Mouse (Mus musculus) spleen, adult 2 months (tissue): Measurements from ENCODE around the gene Awat1. TPM values are rescaled to one million over a fixed set of nuclear protein-coding genes. Genes with fewer than 3 reads are reported as not detected.

Experiments used
- DNase-seq, 2 experiments: peaks; one replicate each; pipeline versions ENCODE4 v3.0.0 to v3.0.0-alpha.2; 2012 to 2021; ENCODE audit warnings: low spot score in 2 of 2, low read depth in 1 of 2
- H3K27ac ChIP-seq: fragments of 200-500 bp; 2 replicates; pipeline ENCODE4 v1.5.1; 2012; ENCODE audit warnings: low read length, inconsistent platforms; ENCODE audit not compliant: insufficient read depth
- H3K27me3 ChIP-seq: fragments of 200-500 bp; 2 replicates; pipeline ENCODE4 v1.6.1; 2012; ENCODE audit warnings: mild to moderate bottlenecking, moderate library complexity, low read length, inconsistent platforms; ENCODE audit not compliant: control insufficient read depth, insufficient read depth
- H3K36me3 ChIP-seq: fragments of 200-500 bp; 2 replicates; pipeline ENCODE4 v1.6.1; 2012; ENCODE audit warnings: mild to moderate bottlenecking, low read length, inconsistent platforms; ENCODE audit not compliant: control insufficient read depth, insufficient read depth
- H3K4me1 ChIP-seq: fragments of 200-500 bp; 2 replicates; pipeline ENCODE4 v1.6.1; 2011; ENCODE audit warnings: inconsistent platforms; ENCODE audit not compliant: control insufficient read depth, insufficient read depth, insufficient read length
- H3K4me3 ChIP-seq: fragments of 200-500 bp; 2 replicates; pipeline ENCODE4 v1.5.1; 2011; ENCODE audit warnings: mild to moderate bottlenecking, inconsistent platforms; ENCODE audit not compliant: insufficient read depth, insufficient read length; ENCODE audit errors: extremely low read depth
- CTCF ChIP-seq: fragments of 200-500 bp; IDR thresholded peaks from 2 replicates; pipeline ENCODE4 v1.5.1; 2011; ENCODE audit warnings: mild to moderate bottlenecking, inconsistent platforms; ENCODE audit not compliant: insufficient read depth, insufficient read length, insufficient replicate concordance; ENCODE audit errors: extremely low read depth
- POLR2A ChIP-seq: fragments of 200-500 bp; IDR thresholded peaks from 2 replicates; pipeline ENCODE4 v1.6.1; 2011; ENCODE audit warnings: low read depth, low read length, inconsistent platforms
- WGBS: fragments of 180-500 bp; shearing (Covaris S2); methylation state at CpG from one replicate; pipeline ENCODE4 v1.1.7; 2018; 5-methylcytosine and 5-hydroxymethylcytosine counted together
- polyA plus RNA-seq: library from polyadenylated mRNA; depleted of rRNA; stranded (reverse); fragments of >200 nt; gene quantifications from 2 replicates; pipeline ENCODE4 v1.2.3, GENCODE M21; 2012; rRNA removed

The Awat1 gene
- polyA plus RNA-seq, result not detected in 2 replicates

DNA sequence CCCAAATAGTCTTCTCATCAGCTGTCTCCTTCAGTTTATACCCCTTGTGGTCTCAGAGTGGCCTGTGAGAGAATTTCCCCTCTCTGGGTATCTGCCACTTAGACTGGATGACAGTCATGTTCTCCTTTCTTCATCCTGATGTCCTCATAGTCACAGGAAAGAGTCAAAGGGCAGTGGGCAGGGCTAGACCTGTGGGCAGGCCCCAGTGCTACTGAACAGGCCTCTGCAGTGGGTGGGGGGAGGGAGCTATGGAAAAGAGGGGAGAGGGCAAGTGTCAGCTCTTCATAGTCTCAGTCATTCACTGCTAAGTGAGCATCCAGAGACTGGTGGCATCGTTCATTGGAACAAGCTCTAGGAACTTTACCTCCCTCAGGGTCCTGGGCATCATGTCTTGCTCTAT lies at the start of gene Awat1:
Awat1 (plus strand) TSS at position 301 of the 400 bp plus-strand sequence.
- no peak for DNase-seq
- Histone ChIP-seq H3K4me3 (no peak within 1 kb of the TSS), H3K4me1 (no peaks in the 10 kb centered on the region), H3K27me3 (no peaks in the 10 kb centered on the region), H3K27ac (no peak within 1 kb of the TSS), H3K36me3 (no peaks in the 10 kb centered on the region)
- TF ChIP-seq CTCF, result no peak
- TF ChIP-seq POLR2A, result no peak
- 84% methylated on average over 1 of the region's 1 CpGs for WGBS

GRCm38 (mm10) chrX:100524471-100524870 lies 47.6 kb upstream of the Awat1 start, which contains the start of gene Dgat2l6:
TSS of gene Dgat2l6 (plus strand) at chrX:100524838.
- no peaks in the 10 kb centered on the region for H3K36me3 ChIP-seq
- no peak within 1 kb of the TSS for H3K4me3 ChIP-seq
- H3K27ac ChIP-seq, result no peak within 1 kb of the TSS
- TF ChIP-seq POLR2A, result no peak
- no peak for TF ChIP-seq CTCF
- no peaks in the 10 kb centered on the region for H3K27me3 ChIP-seq
- H3K4me1 ChIP-seq, result no peaks in the 10 kb centered on the region
- no peak for DNase-seq
- WGBS, result 76% methylated on average over 4 of the region's 4 CpGs

- no peak overlapping the region for H3K27ac ChIP-seq
- 83% methylated on average over 3 of the region's 3 CpGs for WGBS
- H3K4me1 ChIP-seq, result no peaks in the 10 kb centered on the region
- no peak for DNase-seq
- H3K27me3 ChIP-seq, result no peaks in the 10 kb centered on the region
- TF ChIP-seq CTCF (no peak), POLR2A (no peak)
- H3K4me3 ChIP-seq, result no peak overlapping the region
- no peaks in the 10 kb centered on the region for H3K36me3 ChIP-seq
Measured at GRCm38 (mm10) chrX:100556026-100556425, 16.0 kb upstream of the Awat1 start.

GRCm38 (mm10) chrX:100565696-100566095 lies 6.4 kb upstream of the Awat1 start:
- no peak for DNase-seq
- no peak for TF ChIP-seq CTCF
- no peak for TF ChIP-seq POLR2A
- WGBS, result 89% methylated on average over 3 of the region's 3 CpGs
- Histone ChIP-seq H3K4me3 (no peak overlapping the region), H3K36me3 (no peaks in the 10 kb centered on the region), H3K27me3 (no peaks in the 10 kb centered on the region), H3K27ac (no peak overlapping the region), H3K4me1 (no peaks in the 10 kb centered on the region)

DNA sequence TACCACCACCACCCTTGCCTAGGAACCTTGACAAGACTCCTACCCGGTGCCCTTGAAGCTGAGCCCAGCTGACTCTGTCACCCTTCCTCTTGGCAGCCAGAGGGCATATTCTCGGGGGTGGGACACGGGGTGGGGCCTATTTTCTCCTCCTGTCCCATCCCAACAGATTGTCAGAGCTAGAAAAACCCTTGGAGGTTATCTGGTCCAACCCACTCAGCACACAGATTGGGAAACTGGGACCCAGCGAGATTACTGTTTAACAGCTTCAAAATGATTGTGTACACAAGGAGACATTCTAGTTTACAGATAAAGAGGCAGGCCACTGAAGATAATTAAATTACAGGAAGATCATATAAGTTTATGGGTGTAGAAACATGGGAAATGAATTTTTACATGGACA lies 22.7 kb downstream of the Awat1 start, which contains the start of gene P2ry4:
P2ry4 (minus strand) TSS at position 79 of the 400 bp plus-strand sequence.
- TF ChIP-seq POLR2A, result no peak
- TF ChIP-seq CTCF, result no peak
- Histone ChIP-seq H3K27ac (no peak within 1 kb of the TSS), H3K27me3 (no peaks in the 10 kb centered on the region), H3K36me3 (no peaks in the 10 kb centered on the region), H3K4me3 (no peak within 1 kb of the TSS), H3K4me1 (no peaks in the 10 kb centered on the region)
- 62% methylated on average over 4 of the region's 4 CpGs for WGBS
- no peak for DNase-seq

GRCm38 (mm10) chrX:100597439-100597838 lies 25.4 kb downstream of the Awat1 start:
- no peaks in the 10 kb centered on the region for H3K27me3 ChIP-seq
- H3K4me1 ChIP-seq, result no peaks in the 10 kb centered on the region
- no peaks in the 10 kb centered on the region for H3K36me3 ChIP-seq
- H3K4me3 ChIP-seq, result no peak overlapping the region
- WGBS, result 56% methylated on average over 5 of the region's 5 CpGs
- H3K27ac ChIP-seq, result no peak overlapping the region
- DNase-seq, result no peak
- TF ChIP-seq POLR2A (no peak), CTCF (no peak)

- H3K4me1 ChIP-seq, result no peaks in the 10 kb centered on the region
- no peak overlapping the region for H3K27ac ChIP-seq
- no peak for DNase-seq
- H3K27me3 ChIP-seq, result no peaks in the 10 kb centered on the region
- no peaks in the 10 kb centered on the region for H3K36me3 ChIP-seq
- 76% methylated on average over 4 of the region's 4 CpGs for WGBS
- no peak overlapping the region for H3K4me3 ChIP-seq
- TF ChIP-seq POLR2A (no peak), CTCF (no peak)
Measured at GRCm38 (mm10) chrX:100599755-100600154, 27.7 kb downstream of the Awat1 start.
